Mouse (Mus musculus): ENCODE measurements at regions not wholly inside any gene's neighbourhood (a gene's known extent, or its start where the extent isn't known, plus 50 kb on each side); places are given as distances from the start of the nearest gene placed in this dataset.
A peak's percentile ranks its signal among the peaks of the same experiment; 100 is the strongest.

- no peak overlapping the region for H3K9ac ChIP-seq (ENCODE audit: low read depth, low read length, severe bottlenecking)
- H3K4me1 ChIP-seq (ENCODE audit: control insufficient read depth, insufficient read depth, low read length), result no peaks in the 10 kb centered on the region
- H3K27me3 ChIP-seq (ENCODE audit: control insufficient read depth, insufficient read depth, low read length), result no peaks in the 10 kb centered on the region
- no peaks in the 10 kb centered on the region for H3K36me3 ChIP-seq (ENCODE audit: control insufficient read depth, insufficient read depth, low read length)
- no peak overlapping the region for H3K4me2 ChIP-seq (replicated peaks; ENCODE audit: low read depth, low read length, severe bottlenecking)
- H3K4me3 ChIP-seq (replicated peaks; ENCODE audit: low read length), result no peak overlapping the region
- H3K27ac ChIP-seq (replicated peaks; ENCODE audit: low read depth, low read length), result no peak overlapping the region
- DNase-seq (ENCODE audit: low spot score) (no peak), ATAC-seq (ENCODE audit: low FRiP score, low read depth) (no peak)
- no peaks in the 10 kb centered on the region for H3K9me3 ChIP-seq (ENCODE audit: control insufficient read depth, low read length)
- 68% methylated on average over 11 of the region's 11 CpGs for WGBS
- TF ChIP-seq POLR2A (IDR thresholded peaks at IDR 0.05; ENCODE audit: borderline replicate concordance, extremely low read depth, insufficient read depth, insufficient read length), result no peak
These were observed 684.6 kb upstream of the Cited2 start for GRCm38 (mm10) chr10:17038259-17039043.

- WGBS, result 95% methylated on average over 1 of the region's 1 CpGs
- Histone ChIP-seq H3K27ac (replicated peaks; ENCODE audit: low read depth, low read length) (no peak overlapping the region), H3K4me3 (replicated peaks; ENCODE audit: low read length) (no peak overlapping the region), H3K4me1 (ENCODE audit: control insufficient read depth, insufficient read depth, low read length) (no peaks in the 10 kb centered on the region), H3K9me3 (ENCODE audit: control insufficient read depth, low read length) (no peaks in the 10 kb centered on the region), H3K9ac (ENCODE audit: low read depth, low read length, severe bottlenecking) (no peak overlapping the region), H3K27me3 (ENCODE audit: control insufficient read depth, insufficient read depth, low read length) (no peaks in the 10 kb centered on the region), H3K4me2 (replicated peaks; ENCODE audit: low read depth, low read length, severe bottlenecking) (no peak overlapping the region), H3K36me3 (ENCODE audit: control insufficient read depth, insufficient read depth, low read length) (no peaks in the 10 kb centered on the region)
- no peak for DNase-seq (ENCODE audit: low spot score)
- TF ChIP-seq POLR2A (IDR thresholded peaks at IDR 0.05; ENCODE audit: borderline replicate concordance, extremely low read depth, insufficient read depth, insufficient read length), result no peak
- ATAC-seq (ENCODE audit: low FRiP score, low read depth), result no peak
These were observed 680.9 kb upstream of the Cited2 start for GRCm38 (mm10) chr10:17042090-17042489.

GRCm38 (mm10) chr10:17042973-17043372, 680.0 kb upstream of the Cited2 start:
- no peak for TF ChIP-seq POLR2A (IDR thresholded peaks at IDR 0.05; ENCODE audit: borderline replicate concordance, extremely low read depth, insufficient read depth, insufficient read length)
- Histone ChIP-seq H3K4me2 (replicated peaks; ENCODE audit: low read depth, low read length, severe bottlenecking) (no peak overlapping the region), H3K36me3 (ENCODE audit: control insufficient read depth, insufficient read depth, low read length) (no peaks in the 10 kb centered on the region), H3K9ac (ENCODE audit: low read depth, low read length, severe bottlenecking) (no peak overlapping the region), H3K4me3 (replicated peaks; ENCODE audit: low read length) (no peak overlapping the region), H3K27ac (replicated peaks; ENCODE audit: low read depth, low read length) (no peak overlapping the region), H3K4me1 (ENCODE audit: control insufficient read depth, insufficient read depth, low read length) (no peaks in the 10 kb centered on the region), H3K9me3 (ENCODE audit: control insufficient read depth, low read length) (no peaks in the 10 kb centered on the region), H3K27me3 (ENCODE audit: control insufficient read depth, insufficient read depth, low read length) (no peaks in the 10 kb centered on the region)
- no peak for ATAC-seq (ENCODE audit: low FRiP score, low read depth)
- peak; percentile 10 for DNase-seq (ENCODE audit: low spot score)
- WGBS, result 48% methylated on average over 3 of the region's 3 CpGs

GRCm38 (mm10) chr10:17046765-17047164, 676.3 kb upstream of the Cited2 start:
- WGBS, result 86% methylated on average over 5 of the region's 5 CpGs
- no peak overlapping the region for H3K4me3 ChIP-seq (replicated peaks; ENCODE audit: low read length)
- H3K27ac ChIP-seq (replicated peaks; ENCODE audit: low read depth, low read length), result no peak overlapping the region
- ATAC-seq (ENCODE audit: low FRiP score, low read depth), result no peak
- TF ChIP-seq POLR2A (IDR thresholded peaks at IDR 0.05; ENCODE audit: borderline replicate concordance, extremely low read depth, insufficient read depth, insufficient read length), result no peak
- no peaks in the 10 kb centered on the region for H3K27me3 ChIP-seq (ENCODE audit: control insufficient read depth, insufficient read depth, low read length)
- no peaks in the 10 kb centered on the region for H3K36me3 ChIP-seq (ENCODE audit: control insufficient read depth, insufficient read depth, low read length)
- H3K9ac ChIP-seq (ENCODE audit: low read depth, low read length, severe bottlenecking), result no peak overlapping the region
- no peak for DNase-seq (ENCODE audit: low spot score)
- H3K4me2 ChIP-seq (replicated peaks; ENCODE audit: low read depth, low read length, severe bottlenecking), result no peak overlapping the region
- no peaks in the 10 kb centered on the region for H3K4me1 ChIP-seq (ENCODE audit: control insufficient read depth, insufficient read depth, low read length)
- no peaks in the 10 kb centered on the region for H3K9me3 ChIP-seq (ENCODE audit: control insufficient read depth, low read length)

- no peak overlapping the region for H3K4me3 ChIP-seq (replicated peaks; ENCODE audit: low read length)
- peaks cover 16% of the 10 kb centered on the region for H3K4me1 ChIP-seq (ENCODE audit: control insufficient read depth, insufficient read depth, low read length)
- no peak for DNase-seq (ENCODE audit: low spot score)
- ATAC-seq (ENCODE audit: low FRiP score, low read depth), result no peak
- H3K9ac ChIP-seq (ENCODE audit: low read depth, low read length, severe bottlenecking), result no peak overlapping the region
- H3K4me2 ChIP-seq (replicated peaks; ENCODE audit: low read depth, low read length, severe bottlenecking), result no peak overlapping the region
- no peaks in the 10 kb centered on the region for H3K9me3 ChIP-seq (ENCODE audit: control insufficient read depth, low read length)
- WGBS, result 95% methylated on average over 1 of the region's 1 CpGs
- H3K27ac ChIP-seq (replicated peaks; ENCODE audit: low read depth, low read length), result no peak overlapping the region
- no peaks in the 10 kb centered on the region for H3K36me3 ChIP-seq (ENCODE audit: control insufficient read depth, insufficient read depth, low read length)
- H3K27me3 ChIP-seq (ENCODE audit: control insufficient read depth, insufficient read depth, low read length), result no peaks in the 10 kb centered on the region
- no peak for TF ChIP-seq POLR2A (IDR thresholded peaks at IDR 0.05; ENCODE audit: borderline replicate concordance, extremely low read depth, insufficient read depth, insufficient read length)
These were observed 650.1 kb upstream of the Cited2 start for GRCm38 (mm10) chr10:17072906-17073305.

All from limb, embryonic 14.5 days (tissue).